Mouse (Mus musculus) limb, embryonic 15.5 days (tissue): ENCODE measurements at regions not wholly inside any gene's neighbourhood (a gene's known extent, or its start where the extent isn't known, plus 50 kb on each side); places are given as distances from the start of the nearest gene placed in this dataset.

Experiments
- ATAC-seq: fragments of 200-750 bp; cut with Nextera tagmentation; 2 replicates; pipeline ENCODE4 v1.8.0; 2017; ENCODE audit warnings: low read depth, moderate TSS enrichment; ENCODE audit not compliant: insufficient number of reproducible peaks, low FRiP score, low TSS enrichment
- H3K27ac ChIP-seq: fragments of 300-500 bp; sonication (generic); 2 replicates; pipeline ENCODE4 v1.5.1; 2015; ENCODE audit warnings: moderate library complexity, mild to moderate bottlenecking, inconsistent platforms
- H3K27me3 ChIP-seq: fragments of 300-500 bp; sonication (generic); 2 replicates; pipeline ENCODE4 v1.6.1; 2015; ENCODE audit warnings: inconsistent platforms
- H3K36me3 ChIP-seq: fragments of 300-500 bp; sonication (generic); 2 replicates; pipeline ENCODE4 v1.6.1; 2015; ENCODE audit warnings: inconsistent platforms
- H3K4me1 ChIP-seq: fragments of 300-500 bp; sonication (generic); 2 replicates; pipeline ENCODE4 v1.6.1; 2015; ENCODE audit warnings: inconsistent platforms
- H3K4me2 ChIP-seq: fragments of 300-500 bp; sonication (generic); 2 replicates; pipeline ENCODE4 v1.6.1; 2015; ENCODE audit warnings: mild to moderate bottlenecking, inconsistent platforms
- H3K4me3 ChIP-seq: fragments of 300-500 bp; sonication (generic); 2 replicates; pipeline ENCODE4 v1.5.1; 2015; ENCODE audit warnings: mild to moderate bottlenecking, inconsistent platforms
- H3K9ac ChIP-seq: fragments of 300-500 bp; sonication (generic); 2 replicates; pipeline ENCODE4 v1.6.1; 2015; ENCODE audit warnings: inconsistent platforms
- H3K9me3 ChIP-seq: fragments of 300-500 bp; sonication (generic); 2 replicates; pipeline ENCODE4 v1.6.1; 2016; ENCODE audit warnings: inconsistent platforms
- WGBS: fragments of 180-500 bp; shearing (Covaris S2); methylation state at CpG from one replicate; pipeline ENCODE4 v1.1.7; 2015; 5-methylcytosine and 5-hydroxymethylcytosine counted together

DNA sequence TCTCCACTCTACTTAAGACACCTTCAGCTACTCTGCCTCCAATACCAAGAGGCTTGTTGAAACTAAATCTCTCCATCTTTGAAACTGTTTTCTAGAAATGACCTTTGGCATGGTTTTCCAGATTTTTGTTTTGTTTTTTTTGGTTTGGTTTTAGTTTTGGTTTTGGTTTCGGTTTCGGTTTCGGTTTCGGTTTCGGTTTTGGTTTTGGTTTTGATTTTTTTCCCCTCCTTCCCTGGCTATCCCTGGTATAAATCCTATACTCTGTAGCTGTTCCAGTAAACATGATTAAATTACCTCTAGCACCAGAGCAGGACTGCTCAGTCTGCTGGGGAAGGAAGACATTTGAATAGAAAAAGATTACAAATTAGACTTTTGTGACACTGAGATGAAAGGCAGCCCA, 454.0 kb downstream of the Nuf2 start:
- Histone ChIP-seq H3K27me3 (no peaks in the 10 kb centered on the region), H3K4me2 (no peak overlapping the region), H3K4me3 (no peak overlapping the region), H3K36me3 (no peaks in the 10 kb centered on the region), H3K4me1 (no peaks in the 10 kb centered on the region), H3K9me3 (no peaks in the 10 kb centered on the region), H3K27ac (no peak overlapping the region), H3K9ac (no peak overlapping the region)
- ATAC-seq, result no peak
- WGBS, result 94% methylated on average over 5 of the region's 5 CpGs

DNA sequence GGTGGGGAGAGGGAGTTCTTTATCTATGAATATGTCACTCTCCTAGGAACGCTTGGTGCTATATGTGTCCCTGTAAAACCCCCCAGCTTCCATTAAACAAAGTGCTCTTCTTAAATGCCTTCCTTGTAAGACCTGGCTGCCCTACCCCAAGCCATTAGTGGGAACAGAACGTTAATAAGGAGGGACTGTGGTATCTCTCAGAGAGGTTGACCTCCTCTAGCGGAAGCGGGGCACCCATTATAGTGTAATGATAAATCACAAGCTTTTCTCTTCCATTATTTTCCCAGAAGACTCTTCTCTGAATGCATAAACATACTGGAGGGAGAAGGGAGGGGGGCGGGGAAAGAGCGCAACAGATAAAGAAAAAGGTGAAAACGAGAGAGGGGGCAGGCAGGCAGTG, 455.3 kb downstream of the Nuf2 start:
- H3K4me2 ChIP-seq, result no peak overlapping the region
- no peaks in the 10 kb centered on the region for H3K4me1 ChIP-seq
- H3K9me3 ChIP-seq, result no peaks in the 10 kb centered on the region
- WGBS, result 63% methylated on average over 7 of the region's 7 CpGs
- no peak overlapping the region for H3K4me3 ChIP-seq
- no peaks in the 10 kb centered on the region for H3K27me3 ChIP-seq
- H3K9ac ChIP-seq, result no peak overlapping the region
- H3K27ac ChIP-seq, result no peak overlapping the region
- no peaks in the 10 kb centered on the region for H3K36me3 ChIP-seq
- no peak for ATAC-seq

- no peaks in the 10 kb centered on the region for H3K36me3 ChIP-seq
- ATAC-seq, result no peak
- H3K4me3 ChIP-seq, result no peak overlapping the region
- H3K27me3 ChIP-seq, result no peaks in the 10 kb centered on the region
- no peak overlapping the region for H3K9ac ChIP-seq
- 90% methylated on average over 4 of the region's 4 CpGs for WGBS
- H3K4me2 ChIP-seq, result no peak overlapping the region
- H3K9me3 ChIP-seq, result no peaks in the 10 kb centered on the region
- no peak overlapping the region for H3K27ac ChIP-seq
- no peaks in the 10 kb centered on the region for H3K4me1 ChIP-seq
These were observed 459.9 kb downstream of the Nuf2 start for GRCm38 (mm10) chr1:169071366-169071765.

DNA sequence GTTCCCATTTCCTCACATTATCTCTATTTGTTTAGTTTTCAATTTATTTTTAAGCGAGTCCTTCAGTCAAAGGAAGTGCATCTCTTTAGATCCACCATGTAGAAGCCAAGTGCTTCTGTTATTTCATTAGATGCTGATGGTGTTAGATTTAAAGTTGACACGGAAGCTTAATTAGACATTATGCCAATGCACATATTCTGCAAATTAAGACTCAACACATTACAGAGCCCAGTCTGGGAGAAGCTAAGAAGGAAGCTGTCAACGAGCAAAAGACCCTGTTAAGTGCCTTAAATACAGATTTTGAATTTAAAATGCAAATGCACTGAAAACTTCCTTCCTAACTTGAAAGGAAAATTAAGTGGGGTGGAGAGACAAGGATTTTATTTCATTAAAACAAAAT, 461.6 kb downstream of the Nuf2 start:
- Histone ChIP-seq H3K36me3 (no peaks in the 10 kb centered on the region), H3K9ac (no peak overlapping the region), H3K4me2 (no peak overlapping the region), H3K27ac (no peak overlapping the region), H3K4me1 (no peaks in the 10 kb centered on the region), H3K9me3 (no peaks in the 10 kb centered on the region), H3K4me3 (no peak overlapping the region), H3K27me3 (no peaks in the 10 kb centered on the region)
- ATAC-seq, result no peak
- 79% methylated on average over 3 of the region's 3 CpGs for WGBS

GRCm38 (mm10) chr1:169066795-169067194, 464.5 kb downstream of the Nuf2 start:
- Histone ChIP-seq H3K4me1 (no peaks in the 10 kb centered on the region), H3K4me2 (no peak overlapping the region), H3K4me3 (no peak overlapping the region), H3K9ac (no peak overlapping the region), H3K27me3 (no peaks in the 10 kb centered on the region), H3K36me3 (no peaks in the 10 kb centered on the region), H3K27ac (no peak overlapping the region), H3K9me3 (no peaks in the 10 kb centered on the region)
- no peak for ATAC-seq
- WGBS, result 36% methylated on average over 4 of the region's 4 CpGs

GRCm38 (mm10) chr1:169060627-169061026, 470.6 kb downstream of the Nuf2 start:
- Histone ChIP-seq H3K9me3 (no peaks in the 10 kb centered on the region), H3K4me3 (no peak overlapping the region), H3K4me2 (no peak overlapping the region), H3K9ac (no peak overlapping the region), H3K27me3 (no peaks in the 10 kb centered on the region), H3K27ac (no peak overlapping the region), H3K36me3 (no peaks in the 10 kb centered on the region), H3K4me1 (no peaks in the 10 kb centered on the region)
- no peak for ATAC-seq
- 67% methylated on average over 6 of the region's 6 CpGs for WGBS

- H3K4me1 ChIP-seq, result no peaks in the 10 kb centered on the region
- ATAC-seq, result no peak
- H3K27ac ChIP-seq, result no peak overlapping the region
- H3K4me3 ChIP-seq, result no peak overlapping the region
- H3K4me2 ChIP-seq, result no peak overlapping the region
- 77% methylated on average over 5 of the region's 5 CpGs for WGBS
- no peaks in the 10 kb centered on the region for H3K27me3 ChIP-seq
- H3K9me3 ChIP-seq, result no peaks in the 10 kb centered on the region
- H3K36me3 ChIP-seq, result no peaks in the 10 kb centered on the region
- no peak overlapping the region for H3K9ac ChIP-seq
These were observed 471.1 kb downstream of the Nuf2 start for GRCm38 (mm10) chr1:169060145-169060544.

GRCm38 (mm10) chr1:169051863-169052257, 479.4 kb downstream of the Nuf2 start:
- no peaks in the 10 kb centered on the region for H3K27me3 ChIP-seq
- H3K4me3 ChIP-seq, result no peak overlapping the region
- ATAC-seq, result no peak
- H3K36me3 ChIP-seq, result no peaks in the 10 kb centered on the region
- WGBS, result 67% methylated on average over 8 of the region's 8 CpGs
- no peaks in the 10 kb centered on the region for H3K4me1 ChIP-seq
- no peak overlapping the region for H3K27ac ChIP-seq
- no peak overlapping the region for H3K9ac ChIP-seq
- no peak overlapping the region for H3K4me2 ChIP-seq
- no peaks in the 10 kb centered on the region for H3K9me3 ChIP-seq

- no peak overlapping the region for H3K27ac ChIP-seq
- 23% methylated on average over 11 of the region's 11 CpGs for WGBS
- H3K4me3 ChIP-seq, result no peak overlapping the region
- ATAC-seq, result no peak
- no peaks in the 10 kb centered on the region for H3K4me1 ChIP-seq
- no peaks in the 10 kb centered on the region for H3K27me3 ChIP-seq
- no peaks in the 10 kb centered on the region for H3K36me3 ChIP-seq
- no peak overlapping the region for H3K4me2 ChIP-seq
- no peak overlapping the region for H3K9ac ChIP-seq
- no peaks in the 10 kb centered on the region for H3K9me3 ChIP-seq
These were observed 480.0 kb downstream of the Nuf2 start for GRCm38 (mm10) chr1:169051085-169051862.

GRCm38 (mm10) chr1:169049846-169050245, 481.4 kb downstream of the Nuf2 start:
- Histone ChIP-seq H3K9ac (no peak overlapping the region), H3K36me3 (no peaks in the 10 kb centered on the region), H3K27me3 (no peaks in the 10 kb centered on the region), H3K9me3 (no peaks in the 10 kb centered on the region), H3K27ac (no peak overlapping the region), H3K4me2 (no peak overlapping the region), H3K4me1 (no peaks in the 10 kb centered on the region), H3K4me3 (no peak overlapping the region)
- no peak for ATAC-seq
- 81% methylated on average over 2 of the region's 2 CpGs for WGBS

DNA sequence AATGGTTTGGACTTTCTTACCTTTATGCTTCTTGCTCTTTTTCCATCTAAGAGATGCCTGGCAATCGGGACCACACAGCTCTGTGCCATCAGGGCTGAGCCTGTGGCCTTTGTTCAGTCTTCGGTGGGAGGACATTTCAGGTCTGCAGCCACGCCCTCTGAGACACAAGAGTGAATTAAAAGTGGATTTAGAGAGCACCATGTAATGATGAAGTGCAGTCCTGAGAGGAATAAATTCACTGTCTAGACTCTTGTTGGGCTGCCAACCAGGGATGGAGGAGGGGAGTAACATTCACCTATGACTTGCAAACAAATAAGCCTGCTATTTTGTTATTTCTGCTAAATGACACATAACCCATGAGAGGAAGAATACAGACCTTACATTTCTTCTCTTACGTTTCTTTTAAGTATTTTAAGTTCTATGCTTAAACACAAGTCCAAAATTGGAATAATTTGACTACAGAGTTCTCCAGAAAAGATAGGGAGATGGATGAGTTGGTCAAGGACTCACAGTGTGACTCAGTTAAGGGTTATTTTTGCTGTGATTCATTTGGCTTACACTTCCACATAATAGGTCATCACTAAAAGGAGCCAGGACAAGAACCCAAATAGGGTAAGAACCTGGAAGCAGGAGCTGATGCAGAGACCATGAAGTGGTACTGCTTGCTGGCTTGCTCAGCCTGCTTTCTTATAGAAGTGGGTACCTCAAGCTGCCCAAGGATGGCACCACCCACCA, 484.3 kb downstream of the Nuf2 start:
- Histone ChIP-seq H3K4me2 (no peak overlapping the region), H3K9me3 (no peaks in the 10 kb centered on the region), H3K9ac (no peak overlapping the region), H3K4me1 (no peaks in the 10 kb centered on the region), H3K4me3 (no peak overlapping the region), H3K36me3 (no peaks in the 10 kb centered on the region), H3K27ac (no peak overlapping the region), H3K27me3 (no peaks in the 10 kb centered on the region)
- WGBS, result 78% methylated on average over 4 of the region's 4 CpGs
- ATAC-seq, result no peak

DNA sequence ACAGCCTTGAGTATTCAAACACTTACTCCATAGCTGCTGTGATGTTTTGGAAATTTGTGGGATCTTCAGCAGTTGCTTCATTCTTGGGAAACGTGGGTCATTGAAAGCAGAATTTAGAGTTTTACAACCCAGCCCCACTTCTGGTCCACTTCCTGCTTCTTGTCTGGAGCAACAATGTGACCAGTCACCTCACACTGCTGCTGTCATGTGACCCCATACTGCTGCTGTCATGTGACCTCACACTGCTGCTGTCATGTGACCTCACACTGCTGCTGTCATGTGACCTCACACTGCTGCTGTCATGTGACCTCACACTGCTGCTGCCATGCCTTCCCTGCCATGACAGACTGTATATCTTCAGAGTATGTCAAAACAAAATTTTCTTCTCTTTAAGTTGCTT, 497.7 kb downstream of the Nuf2 start:
- H3K9me3 ChIP-seq, result no peaks in the 10 kb centered on the region
- 72% methylated on average over 1 of the region's 1 CpGs for WGBS
- no peak overlapping the region for H3K4me3 ChIP-seq
- H3K4me1 ChIP-seq, result no peaks in the 10 kb centered on the region
- ATAC-seq, result no peak
- no peak overlapping the region for H3K4me2 ChIP-seq
- H3K36me3 ChIP-seq, result no peaks in the 10 kb centered on the region
- no peaks in the 10 kb centered on the region for H3K27me3 ChIP-seq
- H3K27ac ChIP-seq, result no peak overlapping the region
- no peak overlapping the region for H3K9ac ChIP-seq
